Mouse (Mus musculus) bone marrow macrophage, adult 2 months (primary cell): Measurements from ENCODE around the gene Sestd1.

Experiments used
- CTCF ChIP-seq: IDR thresholded peaks from 2 replicates; pipeline ENCODE4 v1.5.1; 2012; ENCODE audit warnings: low read depth, mild to moderate bottlenecking, low read length, moderate library complexity
- POLR2A ChIP-seq: IDR thresholded peaks from 2 replicates; pipeline ENCODE4 v1.6.1; 2012; ENCODE audit warnings: mild to moderate bottlenecking, low read depth, low read length, borderline replicate concordance

GRCm38 (mm10) chr2:77275851-77276250 is 4.5 kb downstream of the Sestd1 start:
- TF ChIP-seq CTCF (no peak), POLR2A (no peak)
